Mouse (Mus musculus) neural tube, embryonic 14.5 days (tissue): Measurements from ENCODE around the gene Tmem37. TPM values are rescaled to one million over a fixed set of nuclear protein-coding genes. Genes with fewer than 3 reads are reported as not detected.

Experiments used
- ATAC-seq: fragments of 200-750 bp; cut with Nextera tagmentation; 2 replicates; pipeline ENCODE4 v1.8.0; 2017; ENCODE audit warnings: low read depth, mild to moderate bottlenecking, moderate TSS enrichment, moderate library complexity
- H3K27ac ChIP-seq: fragments of 300-500 bp; sonication (generic); 2 replicates; pipeline ENCODE4 v1.5.1; 2014; ENCODE audit warnings: low read depth, mild to moderate bottlenecking, control low read depth, low read length, moderate library complexity, mixed read lengths
- H3K27me3 ChIP-seq: fragments of 300-500 bp; sonication (generic); 2 replicates; pipeline ENCODE4 v1.6.1; 2014; ENCODE audit warnings: low read length; ENCODE audit not compliant: control insufficient read depth, insufficient read depth
- H3K36me3 ChIP-seq: fragments of 300-500 bp; sonication (generic); 2 replicates; pipeline ENCODE4 v1.6.1; 2014; ENCODE audit warnings: low read length, mixed read lengths; ENCODE audit not compliant: control insufficient read depth, insufficient read depth
- H3K4me1 ChIP-seq: fragments of 300-500 bp; sonication (generic); 2 replicates; pipeline ENCODE4 v1.6.1; 2014; ENCODE audit warnings: low read length; ENCODE audit not compliant: control insufficient read depth, insufficient read depth
- H3K4me2 ChIP-seq: fragments of 300-500 bp; sonication (generic); 2 replicates; pipeline ENCODE4 v1.6.1; 2014; ENCODE audit warnings: mild to moderate bottlenecking, low read depth, low read length, control low read depth
- H3K4me3 ChIP-seq: fragments of 300-500 bp; sonication (generic); 2 replicates; pipeline ENCODE4 v1.5.1; 2014; ENCODE audit warnings: low read depth, low read length, control low read depth, mixed read lengths
- H3K9ac ChIP-seq: fragments of 300-500 bp; sonication (generic); replicated peaks from 2 replicates; pipeline ENCODE4 v1.6.1; 2014; ENCODE audit warnings: low read depth, mild to moderate bottlenecking, control low read depth, low read length, mixed read lengths
- H3K9me3 ChIP-seq: fragments of 300-500 bp; sonication (generic); 2 replicates; pipeline ENCODE4 v1.6.1; 2016; ENCODE audit warnings: low read length; ENCODE audit not compliant: control insufficient read depth
- WGBS: fragments of 180-500 bp; shearing (Covaris S2); extraction: QIAGEN DNeasy Blood & Tissue Kit; methylation state at CpG from one replicate; pipeline ENCODE4 v1.1.7; 2014; 5-methylcytosine and 5-hydroxymethylcytosine counted together
- polyA plus RNA-seq: library from polyadenylated mRNA; unstranded; fragments of >200 nt; fragmentation: Nextera tagmentation; extraction: Ambion mirVana; gene quantifications from 2 replicates; pipeline ENCODE4 v1.2.1, GENCODE M21; 2014

The Tmem37 gene
- polyA plus RNA-seq, 1 experiment from 2014 or later: 2.6 TPM

DNA sequence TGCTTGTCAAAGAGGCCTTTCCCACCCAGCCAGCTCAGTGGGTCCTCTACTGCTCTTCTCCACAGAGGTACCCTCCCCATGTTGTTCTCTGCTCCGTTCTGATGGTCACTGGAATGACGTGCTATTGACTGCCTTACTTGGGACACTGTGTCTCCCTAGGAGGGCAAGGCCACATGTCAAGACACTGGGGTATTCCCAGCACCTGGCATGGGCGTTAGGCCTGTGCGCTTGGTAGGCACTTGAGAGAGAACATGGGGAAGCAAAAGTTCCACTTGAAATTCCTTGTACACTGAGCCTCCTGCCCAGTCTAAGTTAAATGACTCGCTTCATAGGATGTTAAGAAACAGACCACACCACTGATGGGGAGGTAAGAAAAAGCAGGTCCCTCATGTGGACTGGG, 4.8 kb downstream of the Tmem37 start:
- Histone ChIP-seq H3K36me3 (no peaks in the 10 kb centered on the region), H3K4me1 (peaks cover 12% of the 10 kb centered on the region), H3K27ac (no peak overlapping the region), H3K27me3 (peaks cover 9% of the 10 kb centered on the region; the same call in 1 of the 2 replicates), H3K4me3 (no peak overlapping the region), H3K4me2 (no peak overlapping the region), H3K9me3 (no peaks in the 10 kb centered on the region), H3K9ac (no peak overlapping the region)
- ATAC-seq: no peak
- WGBS: 86% methylated on average over 5 of the region's 5 CpGs

DNA sequence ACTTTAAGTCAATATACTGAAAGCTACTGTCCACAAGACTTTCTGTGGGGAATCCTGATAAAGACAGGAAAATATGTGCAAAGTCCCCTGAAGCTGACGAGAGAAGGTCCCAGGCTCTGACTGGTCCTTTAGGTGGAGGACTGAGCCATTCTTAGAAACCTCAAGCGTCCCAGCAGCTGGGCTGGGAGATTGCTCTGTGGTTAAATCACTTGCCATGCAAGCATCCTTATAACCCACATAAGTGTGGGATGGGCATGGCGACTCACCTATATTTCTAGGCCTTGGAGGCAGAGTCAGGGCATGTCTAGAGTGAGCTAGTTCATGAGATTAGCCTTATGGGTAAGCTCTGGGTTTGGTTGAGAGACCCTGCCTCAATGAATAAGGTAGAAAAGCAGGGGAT, 7.2 kb downstream of the Tmem37 start:
- no peak overlapping the region for H3K4me3 ChIP-seq
- no peaks in the 10 kb centered on the region for H3K9me3 ChIP-seq
- H3K27ac ChIP-seq: no peak overlapping the region
- no peak overlapping the region for H3K9ac ChIP-seq
- no peak for ATAC-seq
- H3K36me3 ChIP-seq: no peaks in the 10 kb centered on the region
- H3K4me1 ChIP-seq: no peaks in the 10 kb centered on the region
- no peak overlapping the region for H3K4me2 ChIP-seq
- WGBS: 80% methylated on average over 3 of the region's 3 CpGs
- H3K27me3 ChIP-seq: no peaks in the 10 kb centered on the region

DNA sequence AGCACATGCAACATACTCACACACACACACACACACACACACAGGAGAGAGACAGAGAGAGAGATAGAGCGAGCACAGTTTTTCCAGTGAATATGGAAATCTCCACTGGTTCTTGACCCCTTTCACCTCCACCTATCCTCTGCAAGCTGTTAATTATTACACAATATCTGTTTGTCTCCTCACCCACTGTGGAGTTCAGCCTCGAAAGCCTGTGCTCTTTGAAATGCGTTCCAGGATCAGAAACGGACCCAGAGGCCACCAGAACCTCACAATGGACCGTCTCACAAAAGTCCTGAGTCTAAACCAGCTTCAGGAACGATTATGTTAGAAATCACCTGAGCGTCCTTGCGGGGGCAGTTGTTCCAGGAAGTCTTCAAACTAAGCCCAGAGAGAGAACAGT, 7.7 kb downstream of the Tmem37 start:
- Histone ChIP-seq H3K4me3 (no peak overlapping the region), H3K27me3 (no peaks in the 10 kb centered on the region), H3K9me3 (no peaks in the 10 kb centered on the region), H3K4me2 (no peak overlapping the region), H3K36me3 (no peaks in the 10 kb centered on the region), H3K4me1 (no peaks in the 10 kb centered on the region), H3K27ac (no peak overlapping the region), H3K9ac (no peak overlapping the region)
- no peak for ATAC-seq
- WGBS: 87% methylated on average over 8 of the region's 8 CpGs

DNA sequence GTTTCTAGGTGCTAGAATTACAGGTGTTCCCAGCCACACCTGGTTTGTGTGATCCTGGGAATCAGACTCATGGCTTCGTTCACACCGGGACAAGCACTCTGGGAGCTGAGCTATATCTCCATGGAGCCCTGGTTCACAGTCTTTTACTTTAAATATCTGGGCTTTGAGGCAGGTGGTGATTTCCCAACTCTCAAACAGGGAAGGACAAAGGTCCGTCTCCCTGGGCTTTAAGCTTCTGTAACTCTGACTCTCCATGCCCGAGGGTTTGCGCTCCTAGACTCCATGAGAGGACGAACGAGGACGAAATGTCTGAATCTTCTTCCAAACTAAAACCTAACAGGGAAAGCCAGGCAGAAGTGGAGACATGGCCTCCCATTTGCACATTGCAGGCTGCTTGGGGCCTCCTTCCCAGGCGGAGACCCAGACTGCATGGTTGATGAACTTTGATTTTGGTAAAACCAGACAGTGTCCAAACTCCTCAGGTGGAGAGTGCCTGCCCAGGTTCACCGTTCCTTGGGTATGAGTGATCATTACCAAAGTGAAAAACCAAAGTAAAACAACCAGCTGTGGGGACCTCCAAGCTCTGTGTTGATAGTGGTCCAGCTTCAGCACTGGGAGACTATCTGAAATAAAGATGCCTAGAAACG, 9.7 kb downstream of the Tmem37 start:
- H3K4me2 ChIP-seq: no peak overlapping the region

DNA sequence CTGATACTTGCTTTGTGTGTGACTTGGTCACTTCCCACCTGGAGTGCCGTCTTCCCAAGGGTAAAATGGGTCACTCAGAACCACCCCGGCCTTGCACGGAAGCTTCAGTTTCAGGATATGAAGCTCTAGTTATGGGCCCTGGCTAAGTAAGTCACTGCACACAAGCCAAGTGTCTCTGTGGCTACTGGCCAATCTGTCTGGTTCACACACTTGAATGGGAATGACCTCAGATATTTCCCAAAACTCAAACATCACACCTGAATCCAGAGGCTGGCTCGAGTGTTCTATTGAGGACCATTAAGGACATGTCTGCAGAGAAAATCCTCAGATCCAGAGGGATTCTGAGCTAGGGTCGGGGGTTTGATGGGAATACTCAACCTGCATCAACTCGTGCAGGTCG, 11.6 kb downstream of the Tmem37 start:
- WGBS: 92% methylated on average over 7 of the region's 7 CpGs
- no peak overlapping the region for H3K4me3 ChIP-seq
- no peaks in the 10 kb centered on the region for H3K36me3 ChIP-seq
- H3K4me1 ChIP-seq: no peaks in the 10 kb centered on the region
- no peaks in the 10 kb centered on the region for H3K27me3 ChIP-seq
- no peak overlapping the region for H3K4me2 ChIP-seq
- H3K27ac ChIP-seq: no peak overlapping the region
- no peak overlapping the region for H3K9ac ChIP-seq
- no peak for ATAC-seq
- H3K9me3 ChIP-seq: no peaks in the 10 kb centered on the region

More for the DNA sequence above, 9.7 kb downstream of the Tmem37 start:
- Histone ChIP-seq H3K27ac (no peak overlapping the region), H3K4me1 (no peaks in the 10 kb centered on the region), H3K27me3 (no peaks in the 10 kb centered on the region), H3K9me3 (no peaks in the 10 kb centered on the region), H3K4me3 (no peak overlapping the region), H3K36me3 (no peaks in the 10 kb centered on the region), H3K9ac (no peak overlapping the region)
- WGBS: 95% methylated on average over 11 of the region's 11 CpGs
- ATAC-seq: no peak

DNA sequence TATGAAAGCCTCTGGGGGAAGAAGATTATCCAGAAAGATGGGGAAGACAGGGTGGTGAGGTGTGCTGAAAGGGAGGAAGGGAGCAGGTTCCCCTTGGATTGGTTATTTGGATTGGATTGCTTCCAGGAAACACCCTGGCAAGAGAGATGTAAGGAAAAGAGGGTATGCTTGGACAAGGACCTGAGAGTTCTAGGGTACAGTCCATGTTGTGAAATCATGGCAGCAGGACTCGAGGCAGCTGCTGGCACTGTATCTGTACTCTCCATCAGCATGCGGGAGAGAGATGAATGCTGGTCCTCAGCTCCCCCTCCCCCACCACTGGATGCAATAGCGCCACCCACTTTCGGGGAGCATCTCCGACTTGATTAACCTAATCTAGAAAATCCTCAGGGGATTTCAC, 13.2 kb downstream of the Tmem37 start:
- Histone ChIP-seq H3K4me3 (no peak overlapping the region), H3K9me3 (no peaks in the 10 kb centered on the region), H3K27me3 (no peaks in the 10 kb centered on the region), H3K36me3 (no peaks in the 10 kb centered on the region), H3K4me2 (no peak overlapping the region), H3K27ac (no peak overlapping the region), H3K9ac (no peak overlapping the region), H3K4me1 (no peaks in the 10 kb centered on the region)
- no peak for ATAC-seq
- whole genome bisulfite sequencing: 73% methylated on average over 5 of the region's 5 CpGs

DNA sequence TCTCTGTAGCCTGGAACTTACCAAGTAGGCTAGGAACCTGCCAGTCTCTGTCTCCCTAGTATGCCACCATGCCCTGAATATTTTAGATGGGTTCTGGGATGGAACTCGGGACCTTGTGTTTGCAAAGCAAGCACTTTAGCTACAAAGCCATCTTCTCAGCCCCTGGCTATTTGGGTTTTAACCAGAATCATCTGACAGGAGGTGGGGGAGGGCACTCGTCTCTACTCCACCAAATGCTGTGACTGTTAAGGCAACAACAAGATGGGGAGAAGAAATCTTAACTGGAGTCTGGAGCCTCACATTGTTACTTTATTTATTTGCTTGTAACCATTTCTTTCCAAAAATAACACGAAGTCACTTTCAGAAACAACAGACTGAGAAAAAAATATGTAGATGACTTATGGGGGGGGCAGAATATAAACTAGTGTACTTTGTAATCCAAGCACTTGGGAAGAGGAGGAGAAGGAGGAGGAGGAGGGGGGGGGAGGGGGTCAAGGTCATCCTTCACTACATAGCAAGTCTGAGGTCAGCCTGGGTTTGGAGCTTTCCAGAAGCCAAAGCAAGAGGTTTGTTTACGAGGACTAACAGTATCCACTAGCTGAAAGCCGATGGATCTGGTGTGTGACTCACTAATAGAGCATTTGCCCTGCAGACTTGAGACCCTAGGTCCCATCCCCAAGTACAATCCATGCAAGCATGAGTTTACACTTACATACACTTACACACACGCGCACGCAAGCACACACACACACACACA, 16.0 kb downstream of the Tmem37 start:
- Histone ChIP-seq H3K27ac (no peak overlapping the region), H3K9ac (no peak overlapping the region), H3K4me2 (no peak overlapping the region), H3K36me3 (no peaks in the 10 kb centered on the region), H3K27me3 (no peaks in the 10 kb centered on the region), H3K4me1 (no peaks in the 10 kb centered on the region), H3K9me3 (no peaks in the 10 kb centered on the region), H3K4me3 (no peak overlapping the region)
- WGBS: 87% methylated on average over 8 of the region's 8 CpGs
- no peak for ATAC-seq

DNA sequence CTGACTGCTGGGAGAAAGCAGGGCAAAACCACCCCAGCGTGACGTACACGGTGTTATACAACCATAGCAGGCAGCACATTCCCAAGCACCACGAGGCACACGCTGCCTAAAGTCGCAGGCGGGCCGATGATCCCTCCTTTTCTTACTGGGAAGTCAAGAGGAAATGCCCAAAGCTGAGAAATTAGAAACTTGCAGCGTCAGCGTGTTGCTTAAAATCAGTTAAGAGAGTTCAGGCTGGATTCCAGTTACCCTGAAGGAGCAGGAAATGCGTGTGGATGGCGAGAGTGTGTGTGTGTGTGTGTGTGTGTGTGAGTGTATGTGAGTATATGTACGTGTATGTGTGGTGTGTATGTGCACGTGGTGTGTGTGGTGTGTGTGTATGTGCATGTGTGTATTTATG, 16.8 kb downstream of the Tmem37 start:
- H3K4me2 ChIP-seq: no peak overlapping the region
- H3K27me3 ChIP-seq: no peaks in the 10 kb centered on the region
- H3K36me3 ChIP-seq: no peaks in the 10 kb centered on the region
- no peaks in the 10 kb centered on the region for H3K4me1 ChIP-seq
- no peak for ATAC-seq
- H3K9ac ChIP-seq: no peak overlapping the region
- 82% methylated on average over 14 of the region's 14 CpGs for WGBS
- H3K27ac ChIP-seq: no peak overlapping the region
- no peak overlapping the region for H3K4me3 ChIP-seq
- no peaks in the 10 kb centered on the region for H3K9me3 ChIP-seq

DNA sequence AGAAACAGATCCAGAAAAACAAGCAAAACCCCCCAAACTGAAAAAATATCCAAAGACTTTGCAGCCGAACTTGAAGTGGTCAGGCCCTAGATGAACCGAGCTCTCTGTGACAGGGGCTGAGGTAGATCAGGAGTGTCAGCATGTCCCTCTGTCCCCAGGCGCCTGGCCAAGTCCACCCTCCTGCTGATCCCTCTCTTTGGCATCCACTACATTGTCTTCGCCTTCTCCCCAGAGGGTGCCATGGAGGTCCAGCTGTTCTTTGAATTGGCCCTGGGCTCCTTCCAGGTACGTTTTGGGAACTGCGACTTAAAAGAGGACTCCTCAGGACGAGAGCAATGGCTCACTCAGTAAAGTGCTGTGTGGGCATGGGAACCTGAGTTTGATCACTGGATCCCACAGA, 17.6 kb downstream of the Tmem37 start:
- no peaks in the 10 kb centered on the region for H3K27me3 ChIP-seq
- no peak overlapping the region for H3K27ac ChIP-seq
- WGBS: 74% methylated on average over 7 of the region's 7 CpGs
- H3K36me3 ChIP-seq: no peaks in the 10 kb centered on the region
- H3K4me1 ChIP-seq: no peaks in the 10 kb centered on the region
- no peaks in the 10 kb centered on the region for H3K9me3 ChIP-seq
- no peak overlapping the region for H3K9ac ChIP-seq
- no peak overlapping the region for H3K4me3 ChIP-seq
- no peak overlapping the region for H3K4me2 ChIP-seq
- ATAC-seq: no peak
